Mouse (Mus musculus): ENCODE data around the gene Bend7.

DNA sequence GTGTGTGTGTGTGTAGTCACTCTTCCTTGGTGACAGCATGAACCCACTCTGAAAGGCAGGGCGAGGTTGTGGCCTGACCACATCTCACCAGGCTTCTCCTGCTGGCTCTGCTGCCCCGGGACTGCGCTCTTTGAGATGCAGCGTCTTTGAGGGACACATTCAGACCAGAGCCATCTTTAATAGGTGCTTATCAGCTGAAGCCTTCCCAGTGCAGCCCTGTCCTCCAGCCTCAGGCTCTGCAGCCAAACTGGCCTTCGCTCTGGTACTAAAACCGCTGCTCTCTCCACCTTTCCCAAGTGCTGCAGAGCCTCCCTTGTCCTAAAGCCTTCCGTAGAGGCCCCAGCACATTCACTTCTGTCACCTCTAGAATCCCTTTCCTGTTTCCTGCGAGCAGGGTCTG lies 74.0 kb downstream of the Bend7 start:
- TF ChIP-seq CTCF (IDR thresholded peaks at IDR 0.05; ENCODE audit: borderline replicate concordance, insufficient read depth, low read depth, low read length) (no peak), POLR2A (IDR thresholded peaks at IDR 0.05; ENCODE audit: borderline replicate concordance, insufficient read depth, low read length) (no peak)
